Comparison of ENCODE assay signal across 8 mouse cellular contexts in the genomic region with DNA sequence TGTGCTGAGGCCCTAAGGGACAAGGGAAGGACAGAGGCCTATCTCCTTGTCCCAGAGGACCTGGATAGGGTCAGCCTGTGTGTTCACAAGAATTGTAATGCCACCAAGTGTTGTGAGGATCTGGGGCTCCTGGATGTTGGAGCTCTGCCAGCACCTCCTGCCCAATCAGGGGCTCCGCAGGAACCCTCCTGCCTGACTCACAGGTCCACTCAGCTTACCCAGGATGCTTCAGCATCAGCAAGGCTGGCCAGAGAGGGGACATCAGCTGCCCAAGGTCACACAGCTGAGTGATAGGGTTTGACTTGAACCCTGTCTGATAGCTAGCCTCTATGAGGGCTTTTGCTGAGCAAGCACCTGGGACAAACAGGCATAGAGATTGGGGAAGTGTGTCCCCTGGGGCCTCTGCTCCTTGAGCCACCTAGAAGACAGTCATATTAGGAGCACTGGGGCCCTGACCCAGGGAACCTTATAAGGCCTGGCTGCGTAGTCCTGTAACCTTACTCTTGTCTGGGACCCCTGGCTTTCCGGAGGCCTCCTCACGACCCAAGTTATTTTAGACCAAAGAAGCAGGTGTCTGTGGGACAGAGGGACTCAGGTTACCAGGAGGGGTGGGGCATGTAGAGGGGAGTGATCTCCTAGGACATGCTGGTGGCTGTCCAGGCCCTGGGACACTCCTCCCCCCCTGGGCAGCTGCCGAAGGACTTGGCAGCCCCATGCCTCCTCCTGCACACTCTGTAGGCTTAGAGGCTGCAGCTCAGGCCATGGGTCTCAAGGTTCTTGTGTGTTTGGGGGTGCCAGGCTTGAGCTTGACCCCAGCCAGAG. TPM values are rescaled to one million over a fixed set of nuclear protein-coding genes. Genes with fewer than 3 reads are reported as not detected.
DNase-seq lines count a peak whose midpoint lies in the region; ATAC-seq and TF ChIP-seq lines count a peak whose summit lies in the region.

No protein-coding gene starts in this region.

- H3K9ac ChIP-seq in lung, embryonic 14.5 days, result peak overlapping the region; percentile 40; the same call in 1 of the 2 replicates
- peak overlapping the region; percentile 18; the same call in 1 of the 2 replicates for H3K9ac ChIP-seq in embryonic facial prominence, embryonic 11.5 days (replicated peaks; ENCODE audit: low read length)
- H3K9ac ChIP-seq in heart, embryonic 12.5 days, result peak overlapping the region; percentile 82
- H3K9ac ChIP-seq in midbrain, postnatal 0 days (replicated peaks; ENCODE audit: low read length, poor library complexity, severe bottlenecking), result peak overlapping the region; percentile 76

- peak overlapping the region; percentile 82 for H3K27ac ChIP-seq in lung, embryonic 14.5 days (ENCODE audit: low read depth)
- H3K27ac ChIP-seq in embryonic facial prominence, embryonic 11.5 days (replicated peaks; ENCODE audit: low read depth, low read length), result peak overlapping the region; percentile 47; the same call in 1 of the 2 replicates
- peak overlapping the region; percentile 97 for H3K27ac ChIP-seq in heart, embryonic 12.5 days (ENCODE audit: poor library complexity, severe bottlenecking)
- H3K27ac ChIP-seq in midbrain, postnatal 0 days (ENCODE audit: low read depth, low read length), result peak overlapping the region; percentile 84

- no peaks in the 10 kb centered on the region for H3K27me3 ChIP-seq in lung, embryonic 14.5 days (ENCODE audit: insufficient read depth, low read length)
- H3K27me3 ChIP-seq in embryonic facial prominence, embryonic 11.5 days (ENCODE audit: control insufficient read depth, insufficient read depth, low read length), result no peaks in the 10 kb centered on the region
- H3K27me3 ChIP-seq in heart, embryonic 12.5 days (replicated peaks), result no peaks in the 10 kb centered on the region
- H3K27me3 ChIP-seq in midbrain, postnatal 0 days (ENCODE audit: insufficient read depth, low read length), result no peaks in the 10 kb centered on the region

- no peak for TF ChIP-seq CTCF in lung, embryonic 14.5 days (IDR thresholded peaks at IDR 0.05; ENCODE audit: low read depth)
- no peak for TF ChIP-seq CTCF in midbrain, postnatal 0 days (IDR thresholded peaks at IDR 0.05)

- ATAC-seq in lung, embryonic 14.5 days (ENCODE audit: insufficient read depth), result no peak
- no peak for ATAC-seq in embryonic facial prominence, embryonic 11.5 days (replicated peaks; ENCODE audit: insufficient number of reproducible peaks, low FRiP score, low TSS enrichment, low read depth)
- peak; percentile 10; the same call in 1 of the 2 replicates for ATAC-seq in heart, embryonic 12.5 days (ENCODE audit: insufficient number of reproducible peaks, low FRiP score)
- ATAC-seq in midbrain, postnatal 0 days (ENCODE audit: low FRiP score), result peak; percentile 5; the same call in 1 of the 2 replicates

- peak overlapping the region; percentile 58 for H3K4me2 ChIP-seq in lung, embryonic 14.5 days
- no peak overlapping the region; the same call in 1 of the 2 replicates for H3K4me2 ChIP-seq in embryonic facial prominence, embryonic 11.5 days (ENCODE audit: low read depth, low read length)
- H3K4me2 ChIP-seq in heart, embryonic 12.5 days, result peak overlapping the region; percentile 69
- peak overlapping the region; percentile 61 for H3K4me2 ChIP-seq in midbrain, postnatal 0 days (ENCODE audit: low read depth, low read length, poor library complexity, severe bottlenecking)

- peak; percentile 47 for DNase-seq in lung, embryonic 14.5 days
- no peak for DNase-seq in lung, postnatal 36 days
- DNase-seq in embryonic facial prominence, embryonic 11.5 days (ENCODE audit: low spot score), result no peak
- peak; percentile 70 to 75 for DNase-seq in layer of hippocampus, adult 8-10 months (ENCODE audit: low spot score in 2 of 2)
- peak; percentile 62 for DNase-seq in midbrain, postnatal 0 days (ENCODE audit: low spot score)
- DNase-seq in ovary, adult 18-20 months (ENCODE audit: low spot score), result no peak
- no peak for DNase-seq in T-cell, adult 2 months (ENCODE audit: low spot score)

- peaks cover 24% of the 10 kb centered on the region for H3K4me1 ChIP-seq in lung, embryonic 14.5 days (ENCODE audit: insufficient read depth)
- H3K4me1 ChIP-seq in embryonic facial prominence, embryonic 11.5 days (ENCODE audit: control insufficient read depth, insufficient read depth, low read length), result peaks cover 19% of the 10 kb centered on the region
- H3K4me1 ChIP-seq in heart, embryonic 12.5 days (replicated peaks), result peaks cover 80% of the 10 kb centered on the region
- peaks cover 29% of the 10 kb centered on the region for H3K4me1 ChIP-seq in midbrain, postnatal 0 days (ENCODE audit: insufficient read depth, low read length)

- H3K36me3 ChIP-seq in lung, embryonic 14.5 days (ENCODE audit: insufficient read depth), result no peaks in the 10 kb centered on the region
- no peaks in the 10 kb centered on the region for H3K36me3 ChIP-seq in embryonic facial prominence, embryonic 11.5 days (replicated peaks; ENCODE audit: control insufficient read depth, insufficient read depth, low read depth, low read length)
- H3K36me3 ChIP-seq in heart, embryonic 12.5 days, result peaks cover 14% of the 10 kb centered on the region
- 0 out of 2 replicates have a peak, but pooled peaks cover 2% of the 10 kb centered on the region for H3K36me3 ChIP-seq in midbrain, postnatal 0 days (ENCODE audit: insufficient read depth, low read length)

- H3K4me3 ChIP-seq in lung, embryonic 14.5 days (ENCODE audit: low read depth, low read length), result no peak overlapping the region
- H3K4me3 ChIP-seq in embryonic facial prominence, embryonic 11.5 days (ENCODE audit: low read depth, low read length), result no peak overlapping the region
- H3K4me3 ChIP-seq in heart, embryonic 12.5 days, result peak overlapping the region; percentile 45
- H3K4me3 ChIP-seq in midbrain, postnatal 0 days (ENCODE audit: low read depth, low read length), result peak overlapping the region; percentile 38

- WGBS in lung, embryonic 14.5 days, result 29% methylated on average over 5 of the region's 5 CpGs
- 41% methylated on average over 5 of the region's 5 CpGs for WGBS in embryonic facial prominence, embryonic 11.5 days
- 29% methylated on average over 5 of the region's 5 CpGs for WGBS in heart, embryonic 12.5 days
- 56% methylated on average over 5 of the region's 5 CpGs for WGBS in midbrain, postnatal 0 days

- H3K9me3 ChIP-seq in lung, embryonic 14.5 days (ENCODE audit: low read depth, low read length), result no peaks in the 10 kb centered on the region
- no peaks in the 10 kb centered on the region for H3K9me3 ChIP-seq in embryonic facial prominence, embryonic 11.5 days (replicated peaks; ENCODE audit: control insufficient read depth, low read length)
- no peaks in the 10 kb centered on the region; the same call in 1 of the 2 replicates for H3K9me3 ChIP-seq in heart, embryonic 12.5 days (replicated peaks)
- no peaks in the 10 kb centered on the region for H3K9me3 ChIP-seq in midbrain, postnatal 0 days (ENCODE audit: low read length)

RNA-seq across cellular contexts. Expression of gene Ak1, which starts 4.5 kb away (rescaled TPM):
- 34.3 and 35.8 TPM in 2 replicates for polyA plus RNA-seq in lung, embryonic 14.5 days (2014; fragmentation: Nextera tagmentation; extraction: Ambion mirVana)
- 13.7 and 16.6 TPM in 2 replicates for polyA plus RNA-seq in embryonic facial prominence, embryonic 11.5 days (2014; fragmentation: Nextera tagmentation; extraction: Ambion mirVana)
- polyA plus RNA-seq in heart, embryonic 12.5 days (2016; fragmentation: Nextera tagmentation; extraction: Ambion mirVana), result 285 and 294 TPM in 2 replicates
- 100 to 1,000 TPM; 116 to 131 (median 119) TPM for total RNA-seq in layer of hippocampus, adult 8-10 months (2022)
- 99.6 and 107 TPM in 2 replicates for total RNA-seq in midbrain, postnatal 0 days (2014; rRNA removed)
- 114 and 133 TPM in 2 replicates for polyA plus RNA-seq in midbrain, postnatal 0 days (2015; fragmentation: Nextera tagmentation; extraction: Ambion mirVana)

RNA-seq across cellular contexts. Expression of gene Eng, which starts 20.3 kb away (rescaled TPM):
- polyA plus RNA-seq in lung, embryonic 14.5 days (2014; fragmentation: Nextera tagmentation; extraction: Ambion mirVana), result 91.1 and 98.5 TPM in 2 replicates
- 19.2 and 22.6 TPM in 2 replicates for polyA plus RNA-seq in embryonic facial prominence, embryonic 11.5 days (2014; fragmentation: Nextera tagmentation; extraction: Ambion mirVana)
- polyA plus RNA-seq in heart, embryonic 12.5 days (2016; fragmentation: Nextera tagmentation; extraction: Ambion mirVana), result 159 and 168 TPM in 2 replicates
- 10 to 100 TPM; 18.2 to 24.8 (median 18.7) TPM for total RNA-seq in layer of hippocampus, adult 8-10 months (2022)
- total RNA-seq in midbrain, postnatal 0 days (2014; rRNA removed), result 16.7 and 20.0 TPM in 2 replicates
- polyA plus RNA-seq in midbrain, postnatal 0 days (2015; fragmentation: Nextera tagmentation; extraction: Ambion mirVana), result 20.3 and 21.3 TPM in 2 replicates

RNA-seq across cellular contexts. Expression of gene St6galnac6, which starts 26.6 kb away (rescaled TPM):
- polyA plus RNA-seq in lung, embryonic 14.5 days (2014; fragmentation: Nextera tagmentation; extraction: Ambion mirVana), result 8.3 and 11.1 TPM in 2 replicates
- polyA plus RNA-seq in embryonic facial prominence, embryonic 11.5 days (2014; fragmentation: Nextera tagmentation; extraction: Ambion mirVana), result 6.3 and 6.8 TPM in 2 replicates
- 31.6 and 35.3 TPM in 2 replicates for polyA plus RNA-seq in heart, embryonic 12.5 days (2016; fragmentation: Nextera tagmentation; extraction: Ambion mirVana)
- total RNA-seq in layer of hippocampus, adult 8-10 months (2022), result 100 to 1,000 TPM; 110 to 144 (median 116) TPM
- total RNA-seq in midbrain, postnatal 0 days (2014; rRNA removed), result 113 and 166 TPM in 2 replicates
- polyA plus RNA-seq in midbrain, postnatal 0 days (2015; fragmentation: Nextera tagmentation; extraction: Ambion mirVana), result 42.1 and 45.2 TPM in 2 replicates

RNA-seq across cellular contexts. Expression of gene St6galnac4, which starts 39.2 kb away (rescaled TPM):
- polyA plus RNA-seq in lung, embryonic 14.5 days (2014; fragmentation: Nextera tagmentation; extraction: Ambion mirVana), result 22.0 and 23.8 TPM in 2 replicates
- 20.3 and 22.8 TPM in 2 replicates for polyA plus RNA-seq in embryonic facial prominence, embryonic 11.5 days (2014; fragmentation: Nextera tagmentation; extraction: Ambion mirVana)
- 45.6 and 47.2 TPM in 2 replicates for polyA plus RNA-seq in heart, embryonic 12.5 days (2016; fragmentation: Nextera tagmentation; extraction: Ambion mirVana)
- total RNA-seq in layer of hippocampus, adult 8-10 months (2022), result 10 to 100 TPM; 36.1 to 48.6 (median 40.3) TPM
- total RNA-seq in midbrain, postnatal 0 days (2014; rRNA removed), result 50.9 and 51.1 TPM in 2 replicates
- polyA plus RNA-seq in midbrain, postnatal 0 days (2015; fragmentation: Nextera tagmentation; extraction: Ambion mirVana), result 38.0 and 38.6 TPM in 2 replicates

RNA-seq across cellular contexts. Expression of gene 9430097D07Rik, which starts 50.6 kb away (rescaled TPM):
- 0.20 TPM in 1 of 2 replicates, not detected in the other for polyA plus RNA-seq in lung, embryonic 14.5 days (2014; fragmentation: Nextera tagmentation; extraction: Ambion mirVana)
- polyA plus RNA-seq in embryonic facial prominence, embryonic 11.5 days (2014; fragmentation: Nextera tagmentation; extraction: Ambion mirVana), result 0.32 and 0.36 TPM in 2 replicates
- polyA plus RNA-seq in heart, embryonic 12.5 days (2016; fragmentation: Nextera tagmentation; extraction: Ambion mirVana), result 0.18 and 0.24 TPM in 2 replicates
- total RNA-seq in layer of hippocampus, adult 8-10 months (2022), result under 1 TPM; 0.23 to 0.74 (median 0.40) TPM
- total RNA-seq in midbrain, postnatal 0 days (2014; rRNA removed), result 0.16 and 0.33 TPM in 2 replicates
- 0.69 and 0.82 TPM in 2 replicates for polyA plus RNA-seq in midbrain, postnatal 0 days (2015; fragmentation: Nextera tagmentation; extraction: Ambion mirVana)

Comparison
In these comparisons a context has a peak if more than half of its experiments do, and no peak if none do; other contexts are left out.
1. DNase-seq: peak in lung, embryonic 14.5 days (single experiment), layer of hippocampus, adult 8-10 months (2 of 2) and midbrain, postnatal 0 days (single experiment); none in lung, postnatal 36 days (single experiment), embryonic facial prominence, embryonic 11.5 days (single experiment), ovary, adult 18-20 months (single experiment) and T-cell, adult 2 months (single experiment).
2. ATAC-seq: peak in heart, embryonic 12.5 days (single experiment) and midbrain, postnatal 0 days (single experiment); none in lung, embryonic 14.5 days (single experiment) and embryonic facial prominence, embryonic 11.5 days (single experiment).
3. H3K27ac ChIP-seq: peak in every context shown above with its lines; median percentile 97 in heart, embryonic 12.5 days; 84 in midbrain, postnatal 0 days; 82 in lung, embryonic 14.5 days; 47 in embryonic facial prominence, embryonic 11.5 days.
4. H3K4me3 ChIP-seq: peak in heart, embryonic 12.5 days (single experiment) and midbrain, postnatal 0 days (single experiment); none in lung, embryonic 14.5 days (single experiment) and embryonic facial prominence, embryonic 11.5 days (single experiment).
5. H3K9ac ChIP-seq: peak in every context shown above with its lines; median percentile 82 in heart, embryonic 12.5 days; 76 in midbrain, postnatal 0 days; 40 in lung, embryonic 14.5 days; 18 in embryonic facial prominence, embryonic 11.5 days.